Mouse (Mus musculus) WW6 (cell line): Measurements from ENCODE around the gene Ralb.

Source experiments
- DNase-seq: peaks from one replicate; pipeline ENCODE4 v3.0.0-alpha.2; 2013; ENCODE audit warnings: low read depth, low spot score

Gene Ralb

GRCm38 (mm10) chr1:119523826-119524225 lies 19.2 kb upstream of the Ralb start:
- DNase-seq: no peak

- no peak for DNase-seq
These were observed 18.8 kb upstream of the Ralb start for GRCm38 (mm10) chr1:119523369-119523768.

GRCm38 (mm10) chr1:119522726-119523125 lies 18.1 kb upstream of the Ralb start:
- DNase-seq: no peak

- DNase-seq: no peak
These were observed 17.1 kb upstream of the Ralb start for GRCm38 (mm10) chr1:119521681-119522080.

GRCm38 (mm10) chr1:119521029-119521428 lies 16.4 kb upstream of the Ralb start:
- DNase-seq: no peak

GRCm38 (mm10) chr1:119519286-119519685 lies 14.7 kb upstream of the Ralb start:
- DNase-seq: no peak

GRCm38 (mm10) chr1:119518786-119519185 lies 14.2 kb upstream of the Ralb start:
- DNase-seq: no peak

- no peak for DNase-seq
These were observed 13.5 kb upstream of the Ralb start for GRCm38 (mm10) chr1:119518060-119518459.

- DNase-seq: no peak
These were observed 6.3 kb upstream of the Ralb start for GRCm38 (mm10) chr1:119510857-119511256.

- DNase-seq: no peak
These were observed 5.8 kb upstream of the Ralb start for GRCm38 (mm10) chr1:119510409-119510808.

- no peak for DNase-seq
These were observed 4.9 kb upstream of the Ralb start for GRCm38 (mm10) chr1:119509474-119509873.

GRCm38 (mm10) chr1:119508548-119508947 lies 4.0 kb upstream of the Ralb start:
- DNase-seq: no peak

GRCm38 (mm10) chr1:119505951-119506350 lies 1.4 kb upstream of the Ralb start:
- DNase-seq: no peak

GRCm38 (mm10) chr1:119503808-119504207 lies 786 bp downstream of the Ralb start:
- DNase-seq: no peak

GRCm38 (mm10) chr1:119503181-119503580 lies 1.4 kb downstream of the Ralb start:
- DNase-seq: no peak

GRCm38 (mm10) chr1:119502729-119503128 lies 1.9 kb downstream of the Ralb start:
- DNase-seq: no peak

GRCm38 (mm10) chr1:119501881-119502280 lies 2.7 kb downstream of the Ralb start:
- DNase-seq: no peak

- no peak for DNase-seq
These were observed 5.1 kb downstream of the Ralb start for GRCm38 (mm10) chr1:119499456-119499855.

- DNase-seq: no peak
These were observed 5.9 kb downstream of the Ralb start for GRCm38 (mm10) chr1:119498536-119499231.

- peak; percentile 54 for DNase-seq
These were observed 7.1 kb downstream of the Ralb start for GRCm38 (mm10) chr1:119497346-119498004.

GRCm38 (mm10) chr1:119495396-119495775 lies 9.2 kb downstream of the Ralb start:
- no peak for DNase-seq

GRCm38 (mm10) chr1:119494712-119495395 lies 9.7 kb downstream of the Ralb start:
- no peak for DNase-seq
